Mouse (Mus musculus): ENCODE data around the gene Hypk.

DNA sequence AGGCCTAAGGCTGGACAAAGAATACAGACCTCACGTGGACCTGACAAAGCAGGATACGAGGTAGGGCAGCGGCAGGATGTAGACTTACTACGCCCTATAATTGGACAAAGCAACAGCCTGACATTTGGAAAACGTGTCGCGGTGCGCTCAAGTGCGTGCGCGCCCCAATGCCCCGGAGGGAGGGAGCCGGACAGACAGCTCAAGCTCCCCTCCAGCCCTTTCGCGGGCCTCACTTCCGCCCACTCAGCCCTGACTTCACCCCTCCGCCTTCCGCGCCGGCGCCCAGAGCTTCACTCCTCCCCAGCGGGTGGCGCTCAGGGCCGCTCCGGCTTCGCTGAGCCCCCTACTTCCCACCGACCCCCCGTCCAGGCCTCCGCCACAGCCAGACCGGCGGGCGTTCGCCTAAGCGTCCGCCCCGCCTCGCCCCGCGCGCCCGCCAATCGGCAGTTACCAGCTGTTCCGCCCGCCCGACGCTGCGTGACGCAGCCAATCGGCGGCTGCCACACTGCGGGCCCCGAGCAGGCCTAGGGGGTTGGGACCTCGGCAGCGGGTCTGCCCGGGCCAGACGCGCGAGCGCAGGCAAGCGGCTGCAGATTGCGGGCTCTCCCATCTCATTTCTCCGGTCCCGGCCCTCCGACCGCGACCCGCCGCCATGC is 39.6 kb upstream of the Hypk start, which contains the start of the genes Pdia3 and Catsper2:
- peak; percentile 69 for TF ChIP-seq CTCF (IDR thresholded peaks at IDR 0.05; ENCODE audit: low read depth)
- no peak for TF ChIP-seq EP300 (optimal IDR thresholded peaks at IDR 0.05)
